Mouse (Mus musculus) G1E (cell line): ENCODE measurements around the gene Gpr141. TPM values are rescaled to one million over a fixed set of nuclear protein-coding genes. Genes with fewer than 3 reads are reported as not detected.
"Not testable (repeated sequence)": the region's sequence is repeated elsewhere in the genome, so short reads cannot be mapped to it uniquely, and the experiment has no call there.

ENCODE experiments used
- ATAC-seq: 2 replicates; pipeline ENCODE4 v1.8.0; 2016; ENCODE audit warnings: mild to moderate bottlenecking; ENCODE audit not compliant: insufficient number of reproducible peaks, poor library complexity, low FRiP score, severe bottlenecking; ENCODE audit errors: extremely low read depth
- DNase-seq: peaks from one replicate; pipeline ENCODE4 v3.0.0; 2012; ENCODE audit warnings: low spot score
- H3K27me3 ChIP-seq: 2 replicates; pipeline ENCODE4 v1.6.1; 2012; ENCODE audit warnings: mild to moderate bottlenecking, low read length, inconsistent platforms; ENCODE audit not compliant: insufficient read depth
- H3K36me3 ChIP-seq: replicated peaks from 2 replicates; pipeline ENCODE3; 2012; ENCODE audit warnings: mild to moderate bottlenecking, inconsistent platforms
- H3K4me1 ChIP-seq: 2 replicates; pipeline ENCODE4 v1.6.1; 2012; ENCODE audit warnings: low read depth, low read length, inconsistent platforms, mixed read lengths; ENCODE audit not compliant: insufficient read depth
- H3K4me3 ChIP-seq: 2 replicates; pipeline ENCODE4 v1.5.1; 2012; ENCODE audit warnings: low read depth, mild to moderate bottlenecking, inconsistent platforms, low read length, moderate library complexity, mixed read lengths
- H3K9me3 ChIP-seq: replicated peaks from 2 replicates; pipeline ENCODE4 v1.6.1; 2012; ENCODE audit warnings: inconsistent platforms
- CTCF ChIP-seq: IDR thresholded peaks from 2 replicates; pipeline ENCODE4 v1.5.1; 2012; ENCODE audit warnings: low read depth, low read length, inconsistent platforms, mixed read lengths
- GATA1 ChIP-seq: IDR thresholded peaks from 2 replicates; pipeline ENCODE4 v1.6.1; 2012; ENCODE audit warnings: borderline replicate concordance, low read length, inconsistent platforms, mixed read lengths
- GATA2 ChIP-seq: IDR thresholded peaks from 2 replicates; pipeline ENCODE4 v1.6.1; 2012; ENCODE audit warnings: low read depth, low read length, inconsistent platforms, borderline replicate concordance
- POLR2AphosphoS5 ChIP-seq: IDR thresholded peaks from 2 replicates; pipeline ENCODE4 v1.6.1; 2012; ENCODE audit warnings: low read depth, low read length, inconsistent platforms; ENCODE audit not compliant: insufficient replicate concordance
- TAL1 ChIP-seq: conservative IDR thresholded peaks from 2 replicates; pipeline ENCODE4 v1.6.1; 2012; ENCODE audit warnings: low read depth, low read length, inconsistent platforms, mixed read lengths
- polyA plus RNA-seq: library from polyadenylated mRNA; stranded (reverse); fragments of >175 nt; gene quantifications from 2 replicates; pipeline ENCODE4 v1.2.3, GENCODE M21; 2012
- total RNA-seq, 2 experiments: library from RNA; stranded (forward) in 1 of 2; stranded (reverse) in 1 of 2; fragments of 200-1000 nt in 1 of 2; fragments of >200 nt in 1 of 2; fragmentation: Nextera tagmentation in 1 of 2; gene quantifications; 2 replicates each; pipeline ENCODE4 v1.2.3; 2014 to 2017

Gene Gpr141
- total and polyA plus RNA-seq, 3 experiments = 0.16 TPM; not detected in 2

GRCm38 (mm10) chr13:19794942-19795341 lies 29.1 kb downstream of the Gpr141 start:
- TF ChIP-seq TAL1 (no peak), GATA2 (no peak), POLR2AphosphoS5 (no peak), CTCF (no peak), GATA1 (no peak)

GRCm38 (mm10) chr13:19794486-19794885 lies 29.6 kb downstream of the Gpr141 start:
- TF ChIP-seq GATA2 (no peak), CTCF (no peak), GATA1 (no peak), POLR2AphosphoS5 (no peak), TAL1 (no peak)
- no peaks in the 10 kb centered on the region for H3K27me3 ChIP-seq
- ATAC-seq (no peak), DNase-seq (no peak)
- H3K4me3 ChIP-seq = no peak overlapping the region
- H3K9me3 ChIP-seq = no peaks in the 10 kb centered on the region
- H3K4me1 ChIP-seq = no peaks in the 10 kb centered on the region
- H3K36me3 ChIP-seq = no peaks in the 10 kb centered on the region

More at GRCm38 (mm10) chr13:19794942-19795341, 29.1 kb downstream of the Gpr141 start:
- no peaks in the 10 kb centered on the region for H3K27me3 ChIP-seq
- DNase-seq (no peak), ATAC-seq (no peak)
- H3K36me3 ChIP-seq = no peaks in the 10 kb centered on the region
- H3K4me1 ChIP-seq = no peaks in the 10 kb centered on the region
- H3K4me3 ChIP-seq = no peak overlapping the region
- no peaks in the 10 kb centered on the region for H3K9me3 ChIP-seq

- no peaks in the 10 kb centered on the region for H3K9me3 ChIP-seq
- no peaks in the 10 kb centered on the region for H3K36me3 ChIP-seq
- ATAC-seq (no peak), DNase-seq (no peak)
- TF ChIP-seq GATA1 = no peak
- TF ChIP-seq GATA2 = no peak
- no peak for TF ChIP-seq POLR2AphosphoS5
- TF ChIP-seq CTCF = no peak
- TF ChIP-seq TAL1 = no peak
- H3K4me3 ChIP-seq = no peak overlapping the region
- no peaks in the 10 kb centered on the region for H3K27me3 ChIP-seq
- H3K4me1 ChIP-seq = no peaks in the 10 kb centered on the region
Observed at GRCm38 (mm10) chr13:19793761-19794160, 30.3 kb downstream of the Gpr141 start.

DNA sequence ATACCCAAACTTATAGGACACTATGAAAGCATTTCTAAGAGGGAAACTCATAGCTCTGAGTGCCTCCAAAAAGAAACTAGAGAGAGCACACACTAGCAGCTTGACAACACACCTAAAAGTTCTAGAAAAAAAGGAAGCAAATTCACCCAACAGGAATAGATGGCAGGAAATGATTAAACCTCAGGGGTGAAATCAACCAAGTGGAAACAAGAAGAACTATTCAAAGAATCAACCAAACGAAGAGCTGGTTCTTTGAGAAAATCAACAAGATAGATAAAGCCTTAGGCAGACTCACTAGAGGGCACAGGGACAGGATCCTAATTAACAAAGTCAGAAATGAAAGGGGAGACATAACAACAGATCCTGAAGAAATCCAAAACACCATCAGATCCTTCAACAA lies 36.1 kb downstream of the Gpr141 start:
- not testable (repeated sequence) for H3K27me3 ChIP-seq, DNase-seq, H3K4me3 ChIP-seq, H3K36me3 ChIP-seq, ATAC-seq, H3K4me1 ChIP-seq, H3K9me3 ChIP-seq

DNA sequence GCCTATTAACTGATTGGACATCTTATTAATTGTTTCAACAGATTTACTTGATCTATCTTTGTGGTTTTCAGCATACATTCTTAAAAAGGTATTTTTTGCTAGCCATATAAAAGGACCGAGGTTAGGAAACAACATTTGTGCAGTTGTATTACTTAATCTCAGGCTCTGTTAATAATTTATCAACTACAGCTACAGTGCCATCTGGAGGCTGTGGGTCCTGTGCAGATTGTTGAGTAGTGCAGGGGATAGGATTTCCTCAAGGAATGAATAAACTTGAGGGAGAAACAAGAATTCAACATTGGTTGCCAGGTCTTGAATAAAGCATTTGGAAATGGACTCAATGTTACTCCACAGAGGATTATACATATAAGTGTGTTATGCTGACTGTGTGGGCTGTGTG lies 53.9 kb downstream of the Gpr141 start:
- Histone ChIP-seq H3K9me3 (no peaks in the 10 kb centered on the region), H3K4me1 (no peaks in the 10 kb centered on the region), H3K4me3 (no peak overlapping the region), H3K36me3 (no peaks in the 10 kb centered on the region), H3K27me3 (peaks cover 7% of the 10 kb centered on the region)
- TF ChIP-seq CTCF (no peak), GATA1 (no peak), POLR2AphosphoS5 (no peak), GATA2 (no peak)
- no peak for ATAC-seq
- DNase-seq = no peak

DNA sequence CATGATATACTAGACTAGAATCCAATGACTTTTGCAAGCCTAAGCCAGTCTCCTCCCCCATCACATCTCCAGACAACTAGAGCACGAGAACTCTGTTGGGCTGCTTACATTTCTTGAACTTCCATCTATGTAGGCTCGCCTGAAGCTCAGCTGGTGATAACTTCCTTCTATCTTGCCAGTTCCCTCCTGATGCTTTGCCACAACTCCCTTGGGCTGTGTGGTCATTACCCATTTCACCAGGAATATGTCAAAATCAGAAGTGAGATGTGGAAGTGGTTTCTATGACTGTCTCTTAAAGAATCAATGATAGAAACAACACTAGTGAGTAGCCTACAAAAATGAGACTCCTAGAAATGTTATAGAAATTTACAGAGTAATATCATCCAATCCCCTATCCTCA lies 56.9 kb downstream of the Gpr141 start:
- ATAC-seq = no peak
- no peak for DNase-seq
- Histone ChIP-seq H3K27me3 (no peaks in the 10 kb centered on the region), H3K36me3 (no peaks in the 10 kb centered on the region), H3K9me3 (no peaks in the 10 kb centered on the region), H3K4me3 (no peak overlapping the region), H3K4me1 (no peaks in the 10 kb centered on the region)
- TF ChIP-seq GATA1 (no peak), TAL1 (no peak), POLR2AphosphoS5 (no peak), GATA2 (no peak), CTCF (no peak)

DNA sequence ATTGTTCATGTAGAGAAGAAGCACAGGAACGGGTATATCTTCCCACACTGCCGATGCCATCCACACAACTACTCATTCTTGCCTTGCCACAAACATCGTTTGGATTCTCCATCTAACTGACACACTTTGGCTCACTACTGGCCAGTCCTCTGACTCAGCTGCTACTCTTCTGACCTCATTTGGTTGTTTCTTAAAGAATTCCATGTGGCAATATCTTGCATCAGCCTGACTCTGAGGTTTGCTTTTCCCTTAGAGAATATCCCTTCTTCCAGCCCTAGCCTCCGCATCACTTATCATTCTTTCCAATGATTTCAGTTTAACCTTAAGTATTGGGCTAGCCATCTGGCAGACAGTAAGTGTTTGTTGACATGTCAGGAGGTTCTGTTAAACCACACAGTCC lies 59.8 kb downstream of the Gpr141 start:
- DNase-seq = no peak
- no peaks in the 10 kb centered on the region for H3K4me1 ChIP-seq
- H3K4me3 ChIP-seq = no peak overlapping the region
- H3K9me3 ChIP-seq = no peaks in the 10 kb centered on the region
- H3K36me3 ChIP-seq = no peaks in the 10 kb centered on the region
- H3K27me3 ChIP-seq = no peaks in the 10 kb centered on the region
- no peak for ATAC-seq
- no peak for TF ChIP-seq CTCF
- no peak for TF ChIP-seq GATA1
- TF ChIP-seq TAL1 = no peak
